Mouse (Mus musculus): ENCODE results near the gene Lmntd2.

The Lmntd2 gene

GRCm38 (mm10) chr7:141213605-141214235, at the start of gene Lmntd2:
TSS of gene Lmntd2 (minus strand) at chr7:141214080.
- in situ Hi-C loops (cut with MboI; ENCODE audit: low pct_unique_long_range_greater_than_20kb in 1 of 2, low sequenced_read_pairs in 2 of 2, unreplicated experiment in 1 of 2), result no loop called here

- in situ Hi-C loops (cut with MboI; ENCODE audit: low pct_unique_long_range_greater_than_20kb in 1 of 2, low sequenced_read_pairs in 2 of 2, unreplicated experiment in 1 of 2), result no loop called here
Measured at GRCm38 (mm10) chr7:141263640-141264039, 49.8 kb upstream of the Lmntd2 start.

GRCm38 (mm10) chr7:141261480-141261879, 47.6 kb upstream of the Lmntd2 start:
- in situ Hi-C loops (cut with MboI; ENCODE audit: low pct_unique_long_range_greater_than_20kb in 1 of 2, low sequenced_read_pairs in 2 of 2, unreplicated experiment in 1 of 2), result no loop called here

GRCm38 (mm10) chr7:141256159-141256558, 42.3 kb upstream of the Lmntd2 start:
- in situ Hi-C loops (cut with MboI; ENCODE audit: low pct_unique_long_range_greater_than_20kb in 1 of 2, low sequenced_read_pairs in 2 of 2, unreplicated experiment in 1 of 2), result loop anchor here in 1 of 2 experiments (10.0 kb wide), 1 partner anchor 59 kb away; no protein-coding TSS in a partner anchor

GRCm38 (mm10) chr7:141250486-141250885, 36.6 kb upstream of the Lmntd2 start:
- in situ Hi-C loops (cut with MboI; ENCODE audit: low pct_unique_long_range_greater_than_20kb in 1 of 2, low sequenced_read_pairs in 2 of 2, unreplicated experiment in 1 of 2), result loop anchor here (5.0 to 10.0 kb wide), 2 partner anchors 62 to 64 kb away; no protein-coding TSS in a partner anchor

- in situ Hi-C loops (cut with MboI; ENCODE audit: low pct_unique_long_range_greater_than_20kb in 1 of 2, low sequenced_read_pairs in 2 of 2, unreplicated experiment in 1 of 2), result no loop called here
Measured at GRCm38 (mm10) chr7:141231551-141231950, 17.7 kb upstream of the Lmntd2 start.

- in situ Hi-C loops (cut with MboI; ENCODE audit: low pct_unique_long_range_greater_than_20kb in 1 of 2, low sequenced_read_pairs in 2 of 2, unreplicated experiment in 1 of 2), result no loop called here
Measured at GRCm38 (mm10) chr7:141231111-141231510, 17.2 kb upstream of the Lmntd2 start.

- in situ Hi-C loops (cut with MboI; ENCODE audit: low pct_unique_long_range_greater_than_20kb in 1 of 2, low sequenced_read_pairs in 2 of 2, unreplicated experiment in 1 of 2), result no loop called here
Measured at GRCm38 (mm10) chr7:141230570-141230969, 16.7 kb upstream of the Lmntd2 start.

GRCm38 (mm10) chr7:141229702-141230101, 15.8 kb upstream of the Lmntd2 start:
- in situ Hi-C loops (cut with MboI; ENCODE audit: low pct_unique_long_range_greater_than_20kb in 1 of 2, low sequenced_read_pairs in 2 of 2, unreplicated experiment in 1 of 2), result no loop called here

- in situ Hi-C loops (cut with MboI; ENCODE audit: low pct_unique_long_range_greater_than_20kb in 1 of 2, low sequenced_read_pairs in 2 of 2, unreplicated experiment in 1 of 2), result no loop called here
Measured at GRCm38 (mm10) chr7:141228279-141229067, 14.6 kb upstream of the Lmntd2 start, which contains the start of gene Phrf1. TSS of gene Phrf1 (plus strand) at chr7:141228784.

- in situ Hi-C loops (cut with MboI; ENCODE audit: low pct_unique_long_range_greater_than_20kb in 1 of 2, low sequenced_read_pairs in 2 of 2, unreplicated experiment in 1 of 2), result no loop called here
Measured at GRCm38 (mm10) chr7:141227796-141228195, 13.9 kb upstream of the Lmntd2 start.

- in situ Hi-C loops (cut with MboI; ENCODE audit: low pct_unique_long_range_greater_than_20kb in 1 of 2, low sequenced_read_pairs in 2 of 2, unreplicated experiment in 1 of 2), result no loop called here
Measured at GRCm38 (mm10) chr7:141226535-141226934, 12.7 kb upstream of the Lmntd2 start.

GRCm38 (mm10) chr7:141222696-141223215, 8.9 kb upstream of the Lmntd2 start:
- in situ Hi-C loops (cut with MboI; ENCODE audit: low pct_unique_long_range_greater_than_20kb in 1 of 2, low sequenced_read_pairs in 2 of 2, unreplicated experiment in 1 of 2), result no loop called here

GRCm38 (mm10) chr7:141222126-141222467, 8.2 kb upstream of the Lmntd2 start:
- in situ Hi-C loops (cut with MboI; ENCODE audit: low pct_unique_long_range_greater_than_20kb in 1 of 2, low sequenced_read_pairs in 2 of 2, unreplicated experiment in 1 of 2), result no loop called here

- in situ Hi-C loops (cut with MboI; ENCODE audit: low pct_unique_long_range_greater_than_20kb in 1 of 2, low sequenced_read_pairs in 2 of 2, unreplicated experiment in 1 of 2), result no loop called here
Measured at GRCm38 (mm10) chr7:141221249-141222125, 7.6 kb upstream of the Lmntd2 start.

GRCm38 (mm10) chr7:141220377-141220776, 6.5 kb upstream of the Lmntd2 start:
- in situ Hi-C loops (cut with MboI; ENCODE audit: low pct_unique_long_range_greater_than_20kb in 1 of 2, low sequenced_read_pairs in 2 of 2, unreplicated experiment in 1 of 2), result no loop called here

- in situ Hi-C loops (cut with MboI; ENCODE audit: low pct_unique_long_range_greater_than_20kb in 1 of 2, low sequenced_read_pairs in 2 of 2, unreplicated experiment in 1 of 2), result no loop called here
Measured at GRCm38 (mm10) chr7:141219558-141220099, 5.7 kb upstream of the Lmntd2 start.

GRCm38 (mm10) chr7:141218557-141219133, 4.8 kb upstream of the Lmntd2 start:
- in situ Hi-C loops (cut with MboI; ENCODE audit: low pct_unique_long_range_greater_than_20kb in 1 of 2, low sequenced_read_pairs in 2 of 2, unreplicated experiment in 1 of 2), result no loop called here

Measured in mouse embryonic stem cell (cell line).